Mouse (Mus musculus) kidney, adult 2 months (tissue): ENCODE results near the gene Cnga4.

Experiments
- CTCF ChIP-seq: fragments of 200-500 bp; conservative IDR thresholded peaks from 2 replicates; pipeline ENCODE4 v1.5.1; 2011; ENCODE audit warnings: low read depth, mild to moderate bottlenecking, control low read depth, low read length, moderate library complexity, mixed read lengths; ENCODE audit not compliant: insufficient read depth, insufficient read length
- POLR2A ChIP-seq: fragments of 200-500 bp; IDR thresholded peaks from one replicate; pipeline ENCODE4 v1.6.1; 2011; ENCODE audit warnings: low read depth, low read length, control low read depth

DNA sequence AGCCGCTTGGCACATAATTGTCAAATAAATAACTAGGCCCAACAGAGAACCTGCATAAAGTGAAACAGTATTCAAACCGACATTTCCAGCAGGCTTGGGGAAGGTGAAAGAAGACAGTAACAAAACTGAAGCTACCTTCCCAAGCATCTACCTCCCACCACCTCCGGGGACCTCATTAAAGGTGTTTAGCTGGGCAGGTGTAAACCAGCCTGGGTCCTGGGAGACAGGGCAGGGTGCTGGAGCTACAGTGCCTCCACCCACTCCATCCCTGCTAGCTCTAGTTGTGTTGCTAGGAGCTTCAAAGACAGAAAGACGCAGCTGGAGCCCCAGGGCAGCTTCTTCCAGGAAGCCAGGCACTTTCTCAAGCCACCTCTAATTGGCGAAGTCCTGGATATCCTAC is at the start of gene Cnga4:
- TF ChIP-seq CTCF = no peak
- TF ChIP-seq POLR2A = no peak
